Mouse (Mus musculus) ES-Bruce4 (cell line): ENCODE measurements at regions not wholly inside any gene's neighbourhood (a gene's known extent, or its start where the extent isn't known, plus 50 kb on each side); places are given as distances from the start of the nearest gene placed in this dataset.

Source experiments
- H3K27ac ChIP-seq: 2 replicates; pipeline ENCODE4 v1.5.1; 2012; ENCODE audit warnings: low read length, inconsistent platforms; ENCODE audit not compliant: insufficient read depth
- H3K27me3 ChIP-seq: 2 replicates; pipeline ENCODE4 v1.6.1; 2012; ENCODE audit warnings: mild to moderate bottlenecking, low read length, inconsistent platforms; ENCODE audit not compliant: control insufficient read depth, poor library complexity, insufficient read depth, severe bottlenecking
- H3K36me3 ChIP-seq: 2 replicates; pipeline ENCODE4 v1.6.1; 2012; ENCODE audit warnings: inconsistent platforms, mild to moderate bottlenecking, low read length, moderate library complexity; ENCODE audit not compliant: control insufficient read depth, poor library complexity, insufficient read depth, severe bottlenecking
- H3K4me1 ChIP-seq: one replicate; pipeline ENCODE4 v1.8.1; 2011; ENCODE audit warnings: low read length; ENCODE audit not compliant: control insufficient read depth, insufficient read depth
- H3K4me3 ChIP-seq: 2 replicates; pipeline ENCODE4 v1.5.1; 2011; ENCODE audit warnings: low read depth, mild to moderate bottlenecking, low read length
- H3K9ac ChIP-seq: 2 replicates; pipeline ENCODE4 v1.6.1; 2012; ENCODE audit warnings: low read depth, mild to moderate bottlenecking, inconsistent platforms; ENCODE audit not compliant: poor library complexity, severe bottlenecking
- H3K9me3 ChIP-seq: replicated peaks from 2 replicates; pipeline ENCODE4 v1.6.1; 2012; ENCODE audit warnings: mild to moderate bottlenecking, low read length, inconsistent platforms; ENCODE audit not compliant: control insufficient read depth, poor library complexity, insufficient read depth, severe bottlenecking
- CTCF ChIP-seq: IDR thresholded peaks from one replicate; pipeline ENCODE4 v1.8.1; 2011; ENCODE audit warnings: low read depth, low read length
- EP300 ChIP-seq: IDR thresholded peaks from 2 replicates; pipeline ENCODE4 v1.6.1; 2011; ENCODE audit warnings: low read depth, low read length; ENCODE audit not compliant: insufficient read depth
- POLR2A ChIP-seq: IDR thresholded peaks from one replicate; pipeline ENCODE4 v1.8.1; 2011; ENCODE audit warnings: low read length; ENCODE audit not compliant: insufficient read depth

- Histone ChIP-seq H3K36me3 (no peaks in the 10 kb centered on the region), H3K4me1 (peaks cover 7% of the 10 kb centered on the region), H3K4me3 (no peak overlapping the region), H3K9ac (no peak overlapping the region), H3K9me3 (no peaks in the 10 kb centered on the region), H3K27me3 (no peaks in the 10 kb centered on the region), H3K27ac (0 out of 2 replicates have a peak overlapping the region, but pooled peaks have one; percentile 7)
- TF ChIP-seq POLR2A, result no peak
- TF ChIP-seq EP300, result no peak
- no peak for TF ChIP-seq CTCF
These were observed 65.8 kb upstream of the Dhx40 start for GRCm38 (mm10) chr11:86873406-86873700.

GRCm38 (mm10) chr11:86872537-86873405, 65.2 kb upstream of the Dhx40 start:
- H3K9ac ChIP-seq, result no peak overlapping the region
- H3K4me1 ChIP-seq, result peaks cover 7% of the 10 kb centered on the region
- no peak overlapping the region for H3K4me3 ChIP-seq
- peak overlapping the region; percentile 7; the same call in 1 of the 2 replicates for H3K27ac ChIP-seq
- H3K36me3 ChIP-seq, result no peaks in the 10 kb centered on the region
- no peaks in the 10 kb centered on the region for H3K27me3 ChIP-seq
- TF ChIP-seq CTCF (no peak), POLR2A (no peak), EP300 (no peak)
- no peaks in the 10 kb centered on the region for H3K9me3 ChIP-seq

- Histone ChIP-seq H3K27me3 (no peaks in the 10 kb centered on the region), H3K36me3 (no peaks in the 10 kb centered on the region), H3K9ac (no peak overlapping the region), H3K4me1 (peaks cover 7% of the 10 kb centered on the region), H3K4me3 (no peak overlapping the region), H3K27ac (no peak overlapping the region), H3K9me3 (no peaks in the 10 kb centered on the region)
- no peak for TF ChIP-seq CTCF
- no peak for TF ChIP-seq POLR2A
- TF ChIP-seq EP300, result no peak
These were observed 64.2 kb upstream of the Dhx40 start for GRCm38 (mm10) chr11:86871782-86872181.

- H3K36me3 ChIP-seq, result no peaks in the 10 kb centered on the region
- peaks cover 7% of the 10 kb centered on the region for H3K4me1 ChIP-seq
- no peaks in the 10 kb centered on the region for H3K27me3 ChIP-seq
- H3K9me3 ChIP-seq, result no peaks in the 10 kb centered on the region
- H3K9ac ChIP-seq, result no peak overlapping the region
- no peak overlapping the region for H3K27ac ChIP-seq
- no peak overlapping the region for H3K4me3 ChIP-seq
- TF ChIP-seq CTCF, result no peak
- TF ChIP-seq EP300, result no peak
- TF ChIP-seq POLR2A, result no peak
These were observed 63.1 kb upstream of the Dhx40 start for GRCm38 (mm10) chr11:86870486-86871165.

GRCm38 (mm10) chr11:86866931-86867330, 59.4 kb upstream of the Dhx40 start:
- Histone ChIP-seq H3K4me1 (no peaks in the 10 kb centered on the region), H3K9ac (no peak overlapping the region), H3K4me3 (no peak overlapping the region), H3K27me3 (no peaks in the 10 kb centered on the region), H3K36me3 (no peaks in the 10 kb centered on the region), H3K9me3 (no peaks in the 10 kb centered on the region), H3K27ac (no peak overlapping the region)
- TF ChIP-seq POLR2A, result no peak
- TF ChIP-seq CTCF, result no peak
- TF ChIP-seq EP300, result no peak
